Mouse (Mus musculus) thymus, adult 18-20 months (tissue): Measurements from ENCODE around the gene Grk5.

ENCODE experiments used
- DNase-seq, 2 experiments: peaks; one replicate each; pipeline ENCODE4 v3.0.0; 2022; ENCODE audit warnings: mixed read lengths in 2 of 2

Gene Grk5

GRCm38 (mm10) chr19:61080251-61080749 lies 190.8 kb downstream of the Grk5 start:
- no peak for DNase-seq

- no peak for DNase-seq
Observed at GRCm38 (mm10) chr19:61083006-61083405, 193.5 kb downstream of the Grk5 start.

GRCm38 (mm10) chr19:61084149-61084940 lies 194.8 kb downstream of the Grk5 start:
- DNase-seq: peak; percentile 53 to 64

DNA sequence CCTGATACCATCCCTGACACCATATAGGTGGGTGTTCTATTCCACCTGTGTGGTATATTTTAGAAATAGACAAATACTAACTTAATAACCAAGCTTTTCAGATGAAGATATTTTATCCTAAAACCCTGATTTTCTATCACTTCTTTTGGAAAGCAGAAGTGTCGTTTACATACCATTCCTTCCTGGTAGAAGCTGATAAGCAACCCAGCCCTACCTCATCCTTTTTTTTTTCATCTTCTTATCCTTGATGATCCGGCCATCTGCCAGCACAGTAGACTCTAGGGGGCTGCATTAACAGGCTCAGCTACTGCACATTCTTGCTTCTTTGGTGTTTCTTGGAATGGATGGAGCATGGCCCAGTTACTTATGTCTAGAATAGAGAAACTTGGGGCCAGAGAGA lies 195.7 kb downstream of the Grk5 start:
- no peak for DNase-seq

DNA sequence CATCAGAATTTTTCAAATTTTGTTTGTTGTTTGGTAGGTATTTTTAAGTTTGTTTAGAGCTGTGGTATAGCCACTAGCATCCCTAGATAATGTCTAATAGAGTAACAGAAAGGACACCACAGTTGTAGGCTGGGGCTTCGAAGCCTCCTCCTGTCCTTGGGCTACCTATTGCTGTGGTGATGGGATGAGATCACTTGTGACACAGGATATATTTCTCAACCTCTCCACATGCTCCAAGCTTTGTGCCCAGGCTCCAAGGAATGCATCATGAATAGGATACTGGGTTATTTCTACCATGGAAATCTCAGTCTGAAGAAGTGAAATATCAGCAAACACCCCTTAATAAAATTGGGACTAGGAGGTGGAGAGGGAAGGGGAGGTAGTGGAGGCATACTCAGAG lies 198.2 kb downstream of the Grk5 start:
- DNase-seq: no peak

DNA sequence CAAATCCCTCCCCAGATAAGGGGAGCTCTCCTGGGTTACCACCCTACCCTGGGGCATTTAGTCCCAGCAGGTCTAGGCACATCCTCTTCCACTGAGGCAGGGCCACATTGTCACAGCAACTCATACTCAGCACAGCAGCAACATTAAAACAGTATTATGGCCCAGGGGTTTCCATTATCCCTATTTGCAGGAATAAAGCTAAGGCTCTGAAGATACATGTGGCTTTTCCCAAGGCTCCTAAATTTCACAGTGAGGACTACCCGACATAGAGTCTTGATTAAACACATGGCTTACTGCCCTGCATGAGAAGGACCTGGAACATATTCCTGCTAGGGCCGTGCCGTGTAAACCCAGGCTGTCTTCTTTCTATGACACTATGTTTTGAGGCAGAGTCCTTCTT lies 199.5 kb downstream of the Grk5 start:
- DNase-seq: no peak

DNA sequence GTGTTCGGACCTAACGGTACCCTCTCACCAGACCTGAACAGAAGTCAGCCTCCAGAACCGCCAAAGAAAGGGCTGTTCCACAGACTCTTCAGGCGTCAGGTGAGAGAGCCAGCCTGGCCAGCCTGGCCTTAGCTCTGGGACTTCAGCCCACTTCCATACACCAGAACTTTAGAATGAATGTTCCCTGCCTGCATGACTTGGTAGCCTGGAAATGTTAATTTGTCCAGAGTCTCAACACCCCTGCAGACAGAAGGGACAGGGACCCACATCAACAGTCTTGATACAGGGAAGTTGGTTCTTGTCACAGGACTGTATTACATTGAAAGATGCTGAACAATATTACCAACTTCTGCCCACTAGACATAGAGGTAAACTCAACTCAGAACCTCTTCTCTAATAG lies 201.0 kb downstream of the Grk5 start:
- DNase-seq: no peak

DNA sequence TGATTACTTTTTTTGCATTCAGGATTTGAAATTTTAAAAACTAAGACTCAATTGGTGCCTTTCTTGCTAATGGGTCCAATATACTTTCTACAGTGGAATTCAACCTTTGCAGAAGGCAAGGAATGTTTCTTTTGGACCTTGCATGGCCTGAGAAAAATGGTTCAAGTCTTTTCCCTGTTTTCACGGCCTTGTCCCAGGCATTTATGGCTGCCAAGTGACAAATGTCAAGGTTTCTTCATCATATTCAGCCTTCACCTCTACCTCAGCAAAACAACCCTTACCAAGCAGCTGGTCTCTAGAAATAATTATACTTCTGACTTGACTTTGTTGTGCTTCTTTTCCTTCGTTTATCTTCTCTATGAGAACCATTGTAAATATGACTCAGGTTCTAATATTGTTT lies 207.2 kb downstream of the Grk5 start:
- no peak for DNase-seq

DNA sequence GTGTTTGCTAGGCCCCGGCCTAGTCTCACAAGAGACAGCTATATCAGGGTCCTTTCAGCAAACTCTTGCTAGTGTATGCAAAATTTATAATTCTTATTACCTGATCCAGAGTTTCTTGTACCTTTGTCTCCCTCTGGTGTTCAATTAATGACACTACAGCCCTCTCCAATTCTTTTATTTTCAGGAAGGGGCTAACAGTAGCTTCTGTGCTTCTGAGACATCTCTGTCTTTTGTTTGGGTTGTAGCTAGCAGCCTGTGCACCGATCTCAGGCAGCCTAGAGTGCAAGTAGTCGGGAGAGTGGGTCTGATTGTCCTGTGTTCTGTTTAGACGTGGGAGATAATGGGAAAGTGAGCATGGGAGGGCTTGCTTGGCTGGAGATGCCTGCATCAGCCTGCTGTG lies 208.2 kb downstream of the Grk5 start:
- DNase-seq: no peak

- DNase-seq: no peak
Observed at GRCm38 (mm10) chr19:61110184-61110583, 220.6 kb downstream of the Grk5 start.

DNA sequence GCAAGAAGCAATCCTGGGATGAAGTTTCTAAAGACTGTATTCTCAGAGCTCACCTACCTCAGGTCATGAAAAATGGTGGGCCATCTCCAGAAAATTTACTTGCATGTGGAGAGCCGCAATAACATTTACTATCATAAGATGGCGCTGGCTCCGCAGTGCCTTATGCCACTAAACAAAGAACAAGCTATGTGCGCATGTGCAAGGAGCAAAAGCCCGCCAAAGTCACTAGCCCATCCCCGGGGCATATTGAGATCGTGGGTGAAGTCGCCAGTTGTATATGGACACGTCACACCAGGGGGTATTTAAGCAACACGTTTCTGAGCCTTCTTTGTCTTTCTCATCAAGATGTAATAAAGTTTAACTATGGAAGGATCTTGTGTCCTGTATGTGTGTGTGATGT lies 241.5 kb downstream of the Grk5 start:
- DNase-seq: no peak

DNA sequence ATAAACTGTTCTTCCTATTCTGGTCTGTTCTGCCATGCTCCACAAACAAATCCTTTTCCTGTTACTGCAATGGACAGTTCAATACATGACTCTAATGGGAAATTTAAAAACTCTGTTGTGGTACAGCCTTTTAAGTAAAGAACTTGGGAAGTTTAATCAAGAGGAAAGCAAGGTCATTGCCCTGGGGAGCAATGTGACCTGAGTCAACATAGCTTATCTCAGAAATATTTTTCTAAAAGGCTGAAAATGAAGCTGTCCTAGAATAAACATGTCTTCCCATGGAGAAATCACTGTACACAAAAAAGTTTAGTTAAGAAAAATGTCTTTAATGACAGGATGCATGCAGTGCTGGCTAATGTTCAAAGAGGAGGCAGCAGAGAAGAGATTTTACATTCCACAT lies 249.1 kb downstream of the Grk5 start:
- no peak for DNase-seq

DNA sequence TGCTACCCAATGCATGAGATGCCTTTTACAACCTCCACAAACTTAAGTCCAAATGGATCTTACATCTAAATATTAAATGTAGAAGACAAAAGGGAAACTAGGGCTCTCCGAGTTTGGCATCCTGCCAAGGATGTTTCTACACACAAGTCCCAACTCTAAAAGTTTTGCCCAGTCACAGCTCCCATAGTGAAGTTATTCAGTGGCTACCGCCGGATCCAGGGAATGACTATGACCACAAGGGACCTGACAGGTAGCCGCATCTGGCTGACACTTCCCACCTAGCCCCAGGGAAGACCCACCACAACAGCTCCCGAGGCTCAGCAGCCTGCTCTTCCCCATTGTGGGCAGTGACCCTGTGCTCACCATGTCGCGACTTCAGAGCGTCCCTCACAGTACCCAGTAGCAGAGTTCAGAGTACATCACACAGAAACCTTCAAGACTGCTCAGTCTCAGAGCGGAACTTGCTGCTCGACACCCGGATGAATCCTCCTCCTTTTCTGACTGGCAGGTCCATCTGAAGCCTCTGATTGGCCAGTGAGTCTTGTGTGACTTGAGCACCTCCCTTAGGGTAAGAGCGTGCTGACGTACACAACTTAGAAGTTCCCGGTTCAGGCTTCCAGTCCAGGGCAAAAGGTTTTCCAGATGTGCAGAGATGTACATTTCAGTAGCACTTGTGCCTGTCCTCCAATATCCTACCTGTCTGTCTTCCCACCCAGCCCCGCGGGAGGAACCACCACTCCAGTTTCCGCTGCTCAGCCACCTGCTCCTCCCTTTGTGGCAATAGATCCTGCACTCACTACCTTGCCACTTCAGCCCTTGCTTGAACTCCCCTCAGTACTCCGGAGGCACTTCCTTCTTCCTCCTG lies 251.0 kb downstream of the Grk5 start, which contains the start of gene Zfp950:
Zfp950 (minus strand) TSS at position 499 of the 865 bp plus-strand sequence.
- peak; percentile 74 to 85 for DNase-seq

GRCm38 (mm10) chr19:61141299-61141698 lies 251.8 kb downstream of the Grk5 start:
- DNase-seq: no peak
